Comparison of ENCODE assay signal across 12 mouse cellular contexts in genomic region chr17:64915708-64916107, GRCm38 (mm10).
A peak's percentile ranks its signal among the peaks of the same experiment; 100 is the strongest.
DNase-seq lines count a peak whose midpoint lies in the region; ATAC-seq lines count a peak whose summit lies in the region.
"Had no signal": no experiment of that assay in that cellular context is flagged by ENCODE, and none has a peak within 500 bp of the region (broad histone marks: within the 10 kb centered on the region; RNA-seq: fewer than 3 reads in every experiment).

No protein-coding gene starts in this region.

- H3K27ac ChIP-seq in embryonic facial prominence, embryonic 13.5 days: peak overlapping the region; percentile 52
- no peak overlapping the region for H3K27ac ChIP-seq in neural tube, embryonic 15.5 days (replicated peaks)

- 0 out of 2 replicates have a peak overlapping the region, but pooled peaks have one; percentile 3 for H3K4me2 ChIP-seq in embryonic facial prominence, embryonic 13.5 days
- no peak overlapping the region for H3K4me2 ChIP-seq in neural tube, embryonic 15.5 days
- H3K4me2 ChIP-seq: limb, embryonic 12.5 days had no signal

- no peak overlapping the region for H3K4me3 ChIP-seq in embryonic facial prominence, embryonic 13.5 days
- no peak overlapping the region for H3K4me3 ChIP-seq in neural tube, embryonic 15.5 days (replicated peaks)
- H3K4me3 ChIP-seq: limb, embryonic 12.5 days had no signal

- WGBS in embryonic facial prominence, embryonic 13.5 days: 22% methylated on average over 3 of the region's 3 CpGs
- WGBS in neural tube, embryonic 15.5 days: 19% methylated on average over 3 of the region's 3 CpGs

- peak; percentile 6 for DNase-seq in lung, postnatal 10 days
- no peak for DNase-seq in lung, postnatal 25 days (ENCODE audit: low spot score)
- DNase-seq in forelimb bud, embryonic 11.5 days (ENCODE audit: low read depth, low spot score): peak; percentile 25
- no peak for DNase-seq in adrenal gland, postnatal 4 days (ENCODE audit: low spot score in 2 of 2)
- DNase-seq: heart, postnatal 4 days; liver, postnatal 0 days had no signal

- H3K36me3 ChIP-seq in embryonic facial prominence, embryonic 13.5 days: no peaks in the 10 kb centered on the region
- H3K36me3 ChIP-seq in neural tube, embryonic 15.5 days: no peaks in the 10 kb centered on the region
- H3K36me3 ChIP-seq: limb, embryonic 12.5 days had no signal

- H3K9ac ChIP-seq in embryonic facial prominence, embryonic 13.5 days: no peak overlapping the region
- no peak overlapping the region for H3K9ac ChIP-seq in neural tube, embryonic 15.5 days (replicated peaks)
- H3K9ac ChIP-seq: limb, embryonic 12.5 days; liver, postnatal 0 days had no signal

- peaks cover 37% of the 10 kb centered on the region for H3K4me1 ChIP-seq in embryonic facial prominence, embryonic 13.5 days
- peaks cover 22% of the 10 kb centered on the region for H3K4me1 ChIP-seq in neural tube, embryonic 15.5 days

- H3K9me3 ChIP-seq in embryonic facial prominence, embryonic 13.5 days: no peaks in the 10 kb centered on the region
- H3K9me3 ChIP-seq in neural tube, embryonic 15.5 days (replicated peaks): no peaks in the 10 kb centered on the region
- H3K9me3 ChIP-seq: limb, embryonic 12.5 days had no signal

- ATAC-seq in embryonic facial prominence, embryonic 13.5 days (ENCODE audit: insufficient number of reproducible peaks, insufficient read depth, low FRiP score, low TSS enrichment, low read depth): no peak
- ATAC-seq in neural tube, embryonic 15.5 days (ENCODE audit: low FRiP score): peak; percentile 73
- no peak for ATAC-seq in megakaryocyte, adult 5-6 weeks (ENCODE audit: poor library complexity, severe bottlenecking)
- ATAC-seq: CD4-positive, CD25-positive, alpha-beta regulatory T cell, adult 4 months; liver, postnatal 0 days; Patski had no signal

- peaks cover 4% of the 10 kb centered on the region; the same call in 1 of the 2 replicates for H3K27me3 ChIP-seq in embryonic facial prominence, embryonic 13.5 days
- H3K27me3 ChIP-seq in neural tube, embryonic 15.5 days (replicated peaks): no peaks in the 10 kb centered on the region
- H3K27me3 ChIP-seq: limb, embryonic 12.5 days had no signal

Comparison
In these comparisons a context has a peak if more than half of its experiments do, and no peak if none do; other contexts are left out.
1. DNase-seq: peak in lung, postnatal 10 days (single experiment) and forelimb bud, embryonic 11.5 days (single experiment); none in lung, postnatal 25 days (single experiment) and adrenal gland, postnatal 4 days (0 of 2).